Mouse (Mus musculus): Measurements from ENCODE around the gene BC017158.
"Not testable (repeated sequence)": the region's sequence is repeated elsewhere in the genome, so short reads cannot be mapped to it uniquely, and the experiment has no call there.

BC017158 gene

DNA sequence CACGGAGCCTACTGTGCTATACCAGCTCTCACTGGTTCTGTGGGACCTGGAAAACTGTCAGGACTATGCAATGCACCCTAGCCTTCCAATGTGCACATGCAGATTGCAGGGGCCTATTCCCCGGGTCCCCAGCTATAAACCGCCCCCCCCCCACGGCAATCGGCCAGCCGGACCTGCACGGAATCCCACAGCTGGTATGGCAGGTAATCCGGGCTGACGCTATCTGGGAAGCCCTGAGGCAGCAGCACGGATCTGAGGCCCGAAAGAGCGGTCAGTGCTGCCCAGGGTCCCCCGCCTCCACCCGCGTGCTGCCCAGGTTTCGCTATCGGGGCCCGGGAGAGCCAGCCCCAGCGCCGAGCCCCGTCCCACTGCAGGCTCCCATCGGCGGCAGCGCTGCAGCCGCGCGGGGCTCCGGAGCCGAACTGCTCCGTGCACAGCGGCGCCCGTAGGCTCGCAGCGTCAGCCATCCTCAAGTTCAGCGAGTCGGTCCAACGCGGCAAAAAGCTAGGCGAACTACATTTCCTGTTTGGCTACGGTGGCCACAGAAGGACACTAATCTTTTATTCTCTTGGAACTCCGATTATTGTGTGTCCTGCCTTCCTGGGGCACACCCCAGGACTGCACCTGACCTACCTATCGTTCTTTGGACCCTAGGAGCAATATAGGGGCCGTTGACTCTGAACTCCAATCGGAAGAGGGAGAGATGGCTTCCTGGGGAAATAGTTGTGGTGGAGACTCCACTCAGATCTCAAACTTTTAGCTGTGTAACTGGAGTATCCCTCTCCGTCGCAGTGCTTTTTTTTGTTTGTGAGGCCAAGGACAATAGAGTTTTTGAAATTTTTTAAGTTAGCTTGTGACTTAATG, at the start of gene BC017158:
BC017158 (minus strand) TSS at position 554 of the 864 bp plus-strand sequence.
- DNase-seq: peak; percentile 66 to 75

DNA sequence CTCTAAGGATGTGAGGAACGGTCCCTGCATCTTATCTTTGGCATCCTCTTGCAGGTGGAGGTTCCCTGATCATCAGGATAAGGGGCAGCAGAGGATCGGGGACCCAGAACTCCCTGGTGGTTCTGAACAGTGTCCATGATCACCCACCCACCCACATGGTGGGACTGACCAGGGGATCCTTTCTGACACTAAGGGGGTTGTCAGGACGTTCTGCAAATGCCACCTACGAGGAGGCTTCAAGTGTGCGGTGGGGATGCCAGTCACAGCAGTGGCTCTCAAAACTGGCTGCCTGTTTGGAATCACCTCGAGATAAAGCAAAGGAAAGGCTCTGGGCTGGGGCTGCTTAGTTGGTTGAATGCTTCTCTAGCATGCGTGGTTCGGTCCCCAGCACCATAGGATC, 49.0 kb upstream of the BC017158 start:
- no peak for DNase-seq

DNA sequence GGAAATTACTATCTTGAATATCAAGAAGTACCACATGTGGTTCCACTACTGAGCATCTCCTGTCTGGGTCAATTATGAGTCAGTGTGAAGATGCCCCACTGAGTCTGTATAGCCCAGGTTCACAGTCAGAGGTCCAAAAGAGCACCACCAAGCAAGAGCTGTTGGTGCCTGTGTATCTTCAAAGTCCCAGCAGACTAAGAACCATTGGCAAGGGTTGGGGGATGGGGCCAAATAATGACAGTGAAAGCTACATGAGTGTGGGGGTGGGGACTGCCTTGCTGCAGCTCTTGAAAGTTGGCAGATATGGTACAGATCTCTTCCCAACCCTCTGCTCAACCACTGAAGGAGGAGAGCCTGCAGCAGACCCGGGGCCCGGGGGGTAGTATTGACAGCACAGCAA, 48.6 kb upstream of the BC017158 start:
- peak in 1 of 2 experiments; percentile 21 for DNase-seq

DNA sequence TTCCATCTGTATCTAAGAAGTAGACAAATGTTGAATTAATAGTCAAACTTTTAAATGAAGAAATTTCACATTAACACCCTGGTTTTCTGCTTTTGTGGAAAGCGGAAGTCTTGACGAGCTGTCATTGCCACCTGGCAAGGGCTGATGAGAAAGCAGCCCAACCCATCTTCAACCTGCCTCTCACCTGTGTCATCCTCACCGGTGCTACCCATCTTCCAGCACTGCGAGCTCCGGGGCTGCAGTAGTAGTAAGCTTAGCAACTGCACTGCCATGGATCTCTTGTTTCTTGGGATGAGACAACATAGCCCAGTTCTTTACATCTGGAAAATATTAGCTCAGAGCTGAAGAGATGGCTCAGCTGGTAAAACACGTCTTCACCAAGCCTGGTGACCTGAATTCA, 47.7 kb upstream of the BC017158 start:
- no peak for DNase-seq

DNA sequence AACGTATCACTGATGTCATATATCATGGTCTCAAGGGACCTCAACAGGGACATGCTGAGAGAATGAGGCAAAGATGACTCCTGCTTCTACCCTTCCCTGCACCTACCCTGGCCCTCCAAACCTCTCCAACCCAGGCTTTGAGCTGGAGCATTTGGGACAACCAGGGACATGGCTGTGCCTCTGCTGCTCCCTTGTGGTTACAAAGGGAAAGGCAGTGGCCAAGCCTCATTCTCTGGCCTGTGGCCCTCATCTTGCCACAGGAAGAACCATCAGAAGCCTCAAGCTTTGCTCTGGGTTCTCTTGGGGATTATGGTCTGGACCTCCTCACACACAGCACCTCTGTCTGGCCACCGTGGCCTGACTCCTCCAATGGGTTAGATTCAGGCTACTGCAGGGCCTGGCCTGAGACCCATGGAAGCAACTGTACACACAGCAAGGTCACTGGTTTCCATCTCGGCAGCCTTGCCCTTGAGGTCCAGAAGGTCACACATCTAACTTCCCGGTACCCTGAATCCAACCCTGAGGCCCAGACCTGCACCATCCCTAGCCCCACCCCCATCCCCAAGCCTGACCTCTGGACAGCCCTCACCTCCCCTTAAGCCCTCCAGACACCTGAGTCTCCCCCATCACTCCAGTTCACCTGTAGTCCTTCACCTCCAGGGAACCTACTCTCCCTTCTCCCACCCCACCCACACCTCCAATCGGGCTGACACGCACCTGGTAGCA, 47.1 kb upstream of the BC017158 start:
- peak; percentile 87 to 90 for DNase-seq

DNA sequence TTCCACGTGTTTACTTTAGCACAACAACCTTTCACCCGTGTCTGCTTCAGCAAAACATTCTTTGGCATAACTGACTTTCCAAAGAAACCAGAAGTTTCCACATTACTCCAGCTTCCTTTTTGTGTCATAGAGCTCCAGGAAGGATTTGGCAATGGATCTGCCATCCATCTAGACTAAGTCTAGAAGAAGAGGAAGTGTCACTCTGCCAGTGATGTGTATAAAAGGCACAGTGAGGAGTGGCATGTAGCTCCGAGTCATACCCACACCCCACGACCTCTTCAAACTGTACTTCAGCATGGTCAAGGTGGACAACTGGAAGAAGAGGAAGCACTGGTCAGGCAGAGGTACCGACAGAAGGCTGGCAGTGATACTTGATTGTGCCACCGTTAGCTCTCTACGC, 46.5 kb upstream of the BC017158 start:
- no peak for DNase-seq

DNA sequence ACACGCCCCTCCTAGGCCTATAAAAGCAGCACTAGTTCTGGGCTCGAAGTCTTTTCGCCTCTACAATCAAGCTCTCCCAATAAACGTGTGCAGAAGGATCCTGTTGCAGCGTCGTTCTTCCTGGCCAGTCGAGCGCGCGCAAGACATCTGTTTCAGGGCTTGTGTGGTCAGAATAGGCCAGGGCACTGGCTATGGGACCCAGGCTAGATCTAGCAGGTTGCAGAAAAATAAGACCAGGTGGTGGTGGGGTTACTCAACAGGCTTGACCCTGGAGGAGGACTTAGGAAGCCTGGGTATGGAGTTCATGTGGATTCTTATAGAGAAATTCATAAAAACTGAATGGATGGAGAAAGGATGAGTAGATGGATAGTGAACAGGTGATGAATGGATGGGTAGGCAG, 44.7 kb upstream of the BC017158 start:
- not testable (repeated sequence) for DNase-seq

DNA sequence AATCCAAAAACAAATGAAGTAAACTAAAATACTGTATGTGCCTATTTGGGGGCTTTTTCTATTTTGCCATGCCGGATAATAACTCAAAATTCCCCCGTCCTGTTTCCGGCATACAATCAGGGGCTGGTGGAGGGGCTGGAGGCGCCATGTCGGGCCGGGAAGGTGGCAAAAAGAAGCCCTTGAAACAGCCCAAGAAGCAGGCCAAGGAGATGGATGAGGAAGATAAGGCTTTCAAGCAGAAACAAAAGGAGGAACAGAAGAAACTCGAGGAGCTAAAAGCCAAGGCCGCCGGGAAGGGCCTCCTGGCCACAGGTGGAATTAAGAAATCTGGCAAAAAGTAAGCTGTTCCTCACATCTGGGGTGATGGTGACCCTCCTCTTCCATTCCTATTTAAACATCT, 42.4 kb upstream of the BC017158 start:
- not testable (repeated sequence) for DNase-seq

DNA sequence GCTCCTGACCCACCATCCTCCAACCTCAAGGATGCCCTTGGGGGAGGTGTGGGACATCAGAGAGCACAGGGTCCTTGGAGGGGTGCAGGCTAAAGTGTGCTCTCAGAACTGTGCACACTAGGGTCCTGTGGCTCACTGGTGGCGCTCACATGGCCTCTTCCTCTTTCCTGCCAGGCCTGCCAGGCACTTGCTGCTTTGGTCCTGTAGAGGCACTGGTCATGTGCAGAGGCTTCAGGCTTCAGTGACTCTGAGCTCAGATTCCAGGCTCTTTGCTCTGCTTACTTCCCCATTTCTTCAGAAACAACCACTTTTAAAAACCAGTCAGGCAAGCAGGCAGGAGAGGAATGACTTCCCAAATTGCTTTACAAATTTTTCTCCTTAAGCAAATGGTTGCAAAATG, 34.9 kb upstream of the BC017158 start:
- DNase-seq: no peak

DNA sequence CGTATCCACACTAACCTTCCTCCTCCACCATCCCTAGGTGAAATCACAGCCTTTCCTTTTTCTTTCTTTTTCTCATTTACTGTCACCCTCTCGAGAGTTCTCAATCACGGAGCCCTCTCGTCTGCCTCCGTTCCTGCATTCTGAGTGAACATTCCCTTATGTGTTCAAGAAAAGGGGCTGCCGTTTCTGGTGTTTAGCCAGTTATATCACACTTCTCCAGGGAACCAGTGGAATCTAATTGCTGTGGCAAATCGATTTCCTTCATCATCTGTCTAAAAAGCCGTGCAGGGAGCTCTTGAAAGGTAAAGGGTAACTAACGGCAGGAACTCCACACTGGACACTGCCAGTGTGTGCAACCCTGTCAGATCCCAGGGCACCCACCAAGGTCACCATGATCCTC, 33.0 kb upstream of the BC017158 start:
- no peak for DNase-seq

DNA sequence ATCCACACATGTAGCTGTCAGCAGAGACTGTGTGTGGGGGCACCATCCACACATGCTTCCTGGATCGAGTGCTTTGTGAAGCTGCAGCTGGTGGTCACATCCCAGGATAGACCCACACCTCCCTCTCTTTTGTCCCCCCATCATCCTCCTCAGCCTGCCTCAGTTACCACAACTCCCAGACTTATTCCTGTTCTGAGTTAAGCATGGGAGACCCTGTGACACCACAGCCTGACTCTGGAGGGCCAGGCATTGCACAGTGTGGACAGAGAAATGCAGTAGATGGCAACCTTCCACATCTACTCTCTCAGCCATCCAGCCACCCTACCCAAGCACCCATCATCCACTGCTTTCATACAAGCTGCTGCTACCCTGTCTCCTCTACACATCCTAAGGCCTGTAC, 27.0 kb upstream of the BC017158 start:
- no peak for DNase-seq

DNA sequence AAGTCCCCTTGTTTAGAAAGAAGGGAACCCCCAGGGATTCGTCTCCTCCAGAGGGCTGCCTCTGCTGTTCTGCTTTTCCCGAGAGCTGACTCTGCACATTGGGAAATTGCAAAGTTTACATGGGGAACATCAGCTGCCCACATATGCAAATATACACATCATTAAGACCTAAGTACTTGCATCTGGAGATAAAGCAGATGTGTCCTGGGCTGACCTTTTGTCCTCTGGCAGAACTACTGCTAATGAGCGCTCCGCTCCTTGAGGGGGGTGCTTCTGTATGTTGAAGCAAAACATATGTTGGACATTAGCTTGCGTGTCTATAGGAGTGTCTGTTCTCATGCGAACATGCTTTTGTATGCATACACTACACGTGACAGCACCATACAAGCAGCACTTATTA, 23.3 kb upstream of the BC017158 start:
- DNase-seq: no peak

DNA sequence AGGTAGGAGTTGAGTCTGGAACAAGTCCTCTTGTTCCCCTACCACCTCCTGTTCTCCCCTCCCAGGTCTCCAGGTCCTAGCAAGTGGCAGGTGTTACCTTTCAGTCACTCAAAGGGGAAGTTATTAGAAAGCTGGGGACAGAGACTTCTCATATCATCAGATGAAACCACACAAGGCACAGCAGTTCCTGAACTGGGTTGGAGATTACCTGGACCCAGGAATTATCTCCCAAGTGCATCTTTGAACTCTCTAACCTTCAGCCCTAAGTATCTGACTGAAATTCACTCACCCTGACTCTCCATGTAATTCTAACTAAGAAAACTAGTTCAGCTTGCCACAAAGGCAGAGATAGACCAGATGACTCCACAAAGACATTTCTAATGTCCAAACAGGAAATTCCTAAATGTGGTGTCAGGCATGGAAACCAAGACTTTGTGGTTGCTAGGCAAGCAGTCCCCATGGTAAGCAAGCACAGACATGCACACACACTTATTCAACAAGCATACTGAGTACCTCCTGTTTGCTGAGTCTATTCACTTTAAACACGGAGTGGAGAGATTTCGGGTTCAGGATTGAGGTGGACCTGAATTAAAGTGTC, 22.3 kb upstream of the BC017158 start:
- DNase-seq: no peak

DNA sequence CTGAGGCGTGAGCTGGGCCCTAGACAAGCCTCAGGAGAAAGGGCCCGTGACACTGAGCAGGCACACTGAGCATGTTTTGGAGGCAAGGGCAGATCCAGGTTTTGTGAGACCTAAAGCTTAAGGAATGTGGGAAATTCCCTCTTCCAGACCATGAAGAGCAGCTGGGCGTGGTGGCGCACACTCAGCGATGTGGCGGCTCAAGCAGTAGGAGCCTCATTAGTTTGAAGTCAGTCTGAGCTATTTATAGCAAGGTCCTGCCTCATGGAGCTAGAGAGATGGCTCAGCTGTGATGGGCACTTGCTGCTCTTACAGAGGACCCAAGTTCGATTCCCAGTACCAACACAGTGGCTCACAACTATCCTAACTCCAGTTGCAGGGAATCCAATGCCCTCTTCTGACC, 21.2 kb upstream of the BC017158 start:
- DNase-seq: no peak

DNA sequence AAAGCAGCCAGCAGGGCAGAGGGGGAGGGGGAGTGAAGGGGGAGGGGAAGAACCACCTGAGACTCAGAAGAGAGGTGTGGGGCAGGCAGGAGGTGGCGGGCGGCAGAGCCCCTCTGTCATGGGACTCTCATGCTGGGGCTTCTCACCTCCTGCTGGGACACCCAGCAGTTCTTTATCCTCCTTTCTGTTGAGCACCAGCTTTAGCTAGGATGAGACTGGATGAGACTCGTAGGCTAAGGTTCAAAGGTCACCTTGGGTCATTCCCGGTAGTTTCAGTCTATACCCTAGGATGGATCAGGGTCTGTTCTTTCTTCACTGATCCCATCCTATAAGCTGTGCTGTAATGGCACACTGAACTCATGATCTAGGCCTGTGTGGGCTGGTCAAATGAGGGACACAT, 19.0 kb upstream of the BC017158 start:
- no peak for DNase-seq

DNA sequence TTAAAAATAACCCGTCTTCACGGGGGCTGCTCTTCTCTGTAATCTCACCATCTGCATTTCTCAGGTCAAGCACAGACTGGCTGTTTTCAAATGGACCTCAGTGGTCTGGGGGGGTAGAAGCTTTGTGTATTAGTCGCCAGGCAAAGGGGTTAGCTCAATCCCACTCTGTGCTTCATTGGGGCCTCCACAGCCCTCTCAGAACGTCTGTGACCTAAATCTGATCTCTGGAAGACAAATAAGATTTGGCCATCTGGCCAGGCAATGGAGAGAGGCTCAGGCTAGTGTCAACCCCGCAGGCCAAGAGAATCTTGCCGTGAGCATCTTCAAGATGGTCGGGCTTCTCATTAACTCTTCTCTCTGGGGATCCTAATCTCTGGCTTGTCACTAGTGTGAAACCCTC, 16.5 kb upstream of the BC017158 start:
- no peak for DNase-seq

DNA sequence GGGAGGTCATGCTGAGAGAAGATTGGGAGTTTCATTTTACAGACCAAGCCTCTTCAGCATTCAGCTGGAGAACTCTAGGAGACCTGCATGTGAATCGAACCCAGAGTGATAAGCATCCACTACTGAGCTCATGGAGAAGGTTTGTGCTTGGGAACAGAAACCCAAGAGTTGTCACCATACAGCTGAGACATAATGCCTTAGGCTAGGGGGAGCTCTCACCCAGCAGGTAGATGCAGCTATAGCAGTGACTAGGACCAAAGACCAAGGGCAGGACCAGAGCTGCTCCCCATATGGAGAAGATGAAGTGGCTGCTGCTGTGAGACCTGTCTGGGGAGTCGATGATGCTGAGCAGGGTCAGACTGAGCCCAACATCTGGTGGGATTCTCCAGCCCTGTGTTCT, 15.6 kb upstream of the BC017158 start:
- DNase-seq: no peak

DNA sequence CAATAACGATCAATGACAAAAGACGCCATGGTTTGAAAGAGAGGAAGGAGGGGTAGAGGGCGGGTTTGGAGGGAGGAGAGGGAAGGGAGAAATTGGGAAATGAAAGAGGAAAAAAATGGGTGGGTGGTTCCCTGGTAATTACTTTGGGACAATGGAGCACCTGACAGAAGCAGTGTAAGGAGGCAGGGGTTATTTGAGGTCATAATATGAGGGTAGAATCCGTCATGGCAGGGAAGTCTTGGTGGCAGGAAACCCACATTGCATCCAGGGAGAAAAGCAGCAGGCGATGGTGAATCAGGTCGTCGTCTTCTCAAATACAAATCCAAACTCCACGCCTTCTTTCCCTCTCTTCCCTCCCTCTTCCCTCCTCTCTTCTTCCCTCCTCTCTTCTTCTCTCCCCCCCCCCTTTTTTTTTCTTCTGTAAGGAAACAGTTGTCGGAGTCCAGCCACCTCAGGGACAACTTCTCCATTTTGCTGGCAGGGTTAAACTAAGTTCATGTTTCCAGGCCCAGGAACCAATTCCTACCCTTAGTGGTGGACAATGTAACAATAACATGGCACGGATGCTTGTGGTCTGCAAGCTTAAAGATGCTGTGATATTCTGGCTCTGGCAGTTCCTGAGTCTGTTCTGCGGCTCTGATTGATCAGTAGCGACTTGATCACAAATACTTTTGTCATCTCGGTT, 14.5 kb upstream of the BC017158 start:
- DNase-seq: no peak

DNA sequence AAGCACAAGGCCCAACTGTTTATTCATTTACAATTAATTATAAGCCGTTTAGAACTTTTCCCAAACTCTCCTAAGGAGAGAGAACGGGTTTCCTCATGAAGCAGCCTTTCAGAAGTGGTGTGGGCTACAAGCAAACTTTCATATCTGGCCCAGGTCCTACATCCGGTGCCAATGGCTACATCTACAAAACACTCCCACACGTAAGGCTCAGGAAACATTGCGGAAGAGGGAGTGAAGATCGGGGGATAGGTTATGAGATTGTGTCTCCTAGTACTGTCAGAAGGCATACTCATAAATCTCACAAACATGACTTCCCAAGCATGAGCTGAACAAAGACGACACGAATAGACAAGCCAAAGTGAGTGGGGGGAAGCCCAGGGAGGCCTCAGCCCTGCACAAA, 13.8 kb upstream of the BC017158 start:
- no peak for DNase-seq

DNA sequence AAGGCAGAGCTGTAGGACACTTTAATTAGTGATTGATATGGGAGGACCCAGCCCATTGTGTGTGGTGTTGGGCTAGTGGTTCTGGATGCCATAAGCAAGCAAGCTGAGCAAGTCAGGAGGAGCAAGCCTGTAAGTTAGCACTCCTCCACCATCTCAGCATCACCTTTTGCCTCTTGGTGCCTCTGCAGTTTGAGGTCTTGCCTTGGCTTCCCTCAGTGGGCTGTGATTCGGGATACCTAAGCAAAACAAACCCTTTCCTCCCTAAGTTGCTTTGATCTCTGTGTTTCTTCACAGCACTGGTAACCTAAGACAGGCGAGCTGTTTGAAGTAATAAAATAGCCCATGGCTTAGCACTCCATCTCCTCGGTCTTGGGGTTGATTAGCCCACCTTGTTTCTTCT, 13.3 kb upstream of the BC017158 start:
- DNase-seq: no peak

DNA sequence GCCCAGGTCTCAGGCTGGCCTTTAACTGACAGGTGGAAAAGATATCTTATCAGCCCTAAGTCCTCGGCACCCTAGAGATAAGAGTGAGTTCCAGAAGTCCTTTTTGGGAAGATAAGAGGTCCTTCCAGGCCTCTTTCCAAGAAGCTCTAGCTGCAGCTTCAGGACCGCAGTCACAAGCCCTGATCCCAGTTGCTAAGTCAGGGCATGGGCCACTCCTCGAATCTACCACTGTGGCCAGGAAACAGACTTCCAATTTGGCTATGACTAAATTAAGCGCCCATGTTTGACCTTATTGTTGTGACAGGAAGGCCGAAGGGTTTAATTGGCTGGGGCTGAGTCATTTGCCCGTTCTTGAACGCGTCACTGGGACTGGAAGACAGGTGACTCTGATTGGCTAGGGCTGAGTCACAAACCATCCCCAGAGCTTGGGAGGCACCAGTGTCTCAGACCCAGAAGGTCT, 12.3 kb upstream of the BC017158 start:
- no peak for DNase-seq

DNA sequence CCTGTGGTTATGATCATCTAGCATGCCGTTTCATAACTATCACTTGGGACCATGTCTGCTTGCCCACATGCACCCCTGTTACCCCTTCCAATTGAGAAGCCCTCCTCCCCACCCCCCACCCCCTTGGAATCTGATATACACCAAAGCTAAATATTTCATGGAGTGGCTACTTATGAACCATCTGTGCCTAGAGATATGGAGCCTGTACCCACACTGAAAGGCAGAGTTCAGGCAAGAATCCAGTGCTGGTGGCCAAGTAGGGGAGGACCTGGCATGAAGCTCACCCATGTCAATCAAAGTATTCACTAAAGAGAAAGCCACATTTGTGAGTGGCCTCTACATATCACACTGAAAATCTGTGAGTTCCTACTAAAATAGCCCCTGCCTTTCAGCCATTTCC, 11.8 kb upstream of the BC017158 start:
- peak; percentile 38 to 45 for DNase-seq

DNA sequence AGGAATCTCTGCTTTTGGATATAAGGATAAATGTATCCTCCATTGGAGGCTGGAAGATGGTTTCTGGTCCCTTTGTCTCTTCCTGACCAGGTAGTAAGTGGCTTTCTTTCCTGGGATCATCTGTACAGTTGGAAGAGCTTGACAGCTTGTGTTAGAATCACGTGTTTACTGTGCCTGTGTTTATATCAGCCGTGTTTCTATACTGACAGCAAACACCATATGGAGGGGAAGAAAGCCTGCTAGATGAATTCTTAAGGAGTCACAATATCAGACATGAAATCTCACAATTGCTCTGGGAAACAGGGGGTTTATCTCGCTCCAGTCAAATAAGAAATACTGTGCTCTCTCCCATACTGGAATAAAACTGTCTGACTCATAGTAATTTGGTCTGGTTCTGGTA, 11.2 kb upstream of the BC017158 start:
- DNase-seq: no peak
